Mouse (Mus musculus): Measurements from ENCODE around the gene Trip11. TPM values are rescaled to one million over a fixed set of nuclear protein-coding genes. Genes with fewer than 3 reads are reported as not detected.

Trip11 gene
- total and polyA plus RNA-seq, 3 experiments, result 4.7 to 40.0 (median 36.6) TPM

DNA sequence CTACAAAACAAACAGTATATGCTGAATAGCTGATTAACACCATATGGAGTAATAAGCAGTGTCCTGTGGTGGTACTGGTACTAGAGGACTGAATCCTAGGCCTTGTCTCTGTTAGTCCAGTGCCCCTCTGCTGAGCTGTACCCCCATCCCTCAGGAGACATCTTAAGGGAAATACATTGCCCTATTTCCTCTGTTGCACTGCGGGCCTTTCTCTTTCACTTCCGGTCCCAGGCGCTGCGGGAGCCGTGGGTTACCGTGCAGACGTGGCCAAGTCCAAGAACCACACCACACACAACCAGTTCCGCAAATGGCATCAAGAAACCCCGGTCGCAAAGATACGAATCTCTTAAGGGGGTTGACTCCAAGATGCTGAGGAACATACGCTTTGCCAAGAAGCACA is 7.2 kb downstream of the Trip11 start:
- peaks cover 12% of the 10 kb centered on the region for H3K36me3 ChIP-seq (ENCODE audit: control insufficient read depth, insufficient read depth, low read length)
- WGBS, result 77% methylated on average over 12 of the region's 12 CpGs
- intact Hi-C loops (cut with DNase I), result loop anchor here (10.0 kb wide), 1 partner anchor 1041 kb away; no protein-coding TSS in a partner anchor
- TF ChIP-seq POLR2A (IDR thresholded peaks at IDR 0.05; ENCODE audit: insufficient read depth, low read depth, low read length), result no peak
- no peak for TF ChIP-seq CTCF (IDR thresholded peaks at IDR 0.05)
- no peak for TF ChIP-seq EP300 (IDR thresholded peaks at IDR 0.05; ENCODE audit: insufficient read depth, low read depth, low read length)
- peaks cover 4% of the 10 kb centered on the region; the same call in 1 of the 2 replicates for H3K79me2 ChIP-seq (replicated peaks; ENCODE audit: control insufficient read depth, insufficient read depth, low read length)
- no peak overlapping the region for H3K27ac ChIP-seq
- no peak overlapping the region for H3K4me3 ChIP-seq
- no peak overlapping the region for H3K9ac ChIP-seq (ENCODE audit: low read depth, low read length)
- H3K4me1 ChIP-seq (ENCODE audit: control insufficient read depth, insufficient read depth, low read length), result no peaks in the 10 kb centered on the region
- H3K27me3 ChIP-seq (ENCODE audit: control insufficient read depth, insufficient read depth, low read length), result no peaks in the 10 kb centered on the region
- no peak for DNase-seq

DNA sequence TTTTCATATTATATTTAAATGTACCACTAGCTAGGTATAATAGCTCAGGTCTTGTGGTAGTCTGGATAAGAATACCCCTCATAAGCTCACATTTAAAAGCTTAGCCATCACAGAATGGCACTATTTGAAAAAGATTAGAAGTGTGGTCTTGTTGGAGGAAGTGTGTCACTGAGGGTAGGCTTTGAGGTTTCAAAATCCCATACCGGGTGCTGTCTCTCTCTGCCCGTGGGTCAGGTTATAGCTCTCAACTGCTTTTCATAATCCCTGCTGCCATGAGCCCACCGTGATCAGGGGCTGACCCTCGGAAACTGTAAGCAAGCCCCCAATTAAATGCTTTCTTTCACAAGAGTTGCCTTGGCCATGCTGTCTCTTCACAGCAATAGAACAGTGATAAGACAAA is 8.2 kb downstream of the Trip11 start:
- WGBS, result 90% methylated on average over 4 of the region's 4 CpGs
- intact Hi-C loops (cut with DNase I), result loop anchor here (10.0 kb wide), 1 partner anchor 1040 kb away; no protein-coding TSS in a partner anchor
- Histone ChIP-seq H3K9ac (ENCODE audit: low read depth, low read length) (no peak overlapping the region), H3K4me3 (no peak overlapping the region), H3K27ac (no peak overlapping the region), H3K79me2 (replicated peaks; ENCODE audit: control insufficient read depth, insufficient read depth, low read length) (peaks cover 4% of the 10 kb centered on the region; the same call in 1 of the 2 replicates), H3K27me3 (ENCODE audit: control insufficient read depth, insufficient read depth, low read length) (no peaks in the 10 kb centered on the region), H3K36me3 (ENCODE audit: control insufficient read depth, insufficient read depth, low read length) (peaks cover 13% of the 10 kb centered on the region), H3K4me1 (ENCODE audit: control insufficient read depth, insufficient read depth, low read length) (no peaks in the 10 kb centered on the region)
- TF ChIP-seq CTCF (IDR thresholded peaks at IDR 0.05) (no peak), POLR2A (IDR thresholded peaks at IDR 0.05; ENCODE audit: insufficient read depth, low read depth, low read length) (no peak), EP300 (IDR thresholded peaks at IDR 0.05; ENCODE audit: insufficient read depth, low read depth, low read length) (no peak)
- DNase-seq, result no peak

DNA sequence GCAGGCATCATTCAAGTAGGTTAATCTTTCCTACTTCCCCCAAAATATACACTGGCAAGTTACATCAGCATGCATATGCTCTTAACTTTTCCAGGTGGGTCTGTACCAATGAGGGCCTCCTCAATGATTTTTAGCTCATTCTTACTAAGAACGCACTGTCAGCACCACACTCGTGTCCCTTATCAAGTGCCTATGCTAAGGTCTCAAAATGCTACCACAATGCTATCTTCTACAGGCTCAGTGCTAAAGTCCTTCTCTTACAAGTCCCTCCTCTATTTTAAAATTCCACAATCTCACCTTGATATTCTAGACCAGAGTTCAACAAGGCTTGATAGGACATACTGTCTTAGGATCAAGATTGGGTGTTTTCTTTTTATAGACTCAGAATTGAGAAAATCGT is 8.9 kb downstream of the Trip11 start:
- intact Hi-C loops (cut with DNase I), result loop anchor here (10.0 kb wide), 1 partner anchor 1039 kb away; no protein-coding TSS in a partner anchor
- Histone ChIP-seq H3K79me2 (replicated peaks; ENCODE audit: control insufficient read depth, insufficient read depth, low read length) (peaks cover 4% of the 10 kb centered on the region; the same call in 1 of the 2 replicates), H3K27ac (no peak overlapping the region), H3K4me1 (ENCODE audit: control insufficient read depth, insufficient read depth, low read length) (no peaks in the 10 kb centered on the region), H3K9ac (ENCODE audit: low read depth, low read length) (no peak overlapping the region), H3K36me3 (ENCODE audit: control insufficient read depth, insufficient read depth, low read length) (peaks cover 12% of the 10 kb centered on the region), H3K4me3 (no peak overlapping the region), H3K27me3 (ENCODE audit: control insufficient read depth, insufficient read depth, low read length) (no peaks in the 10 kb centered on the region)
- TF ChIP-seq POLR2A (IDR thresholded peaks at IDR 0.05; ENCODE audit: insufficient read depth, low read depth, low read length) (no peak), CTCF (IDR thresholded peaks at IDR 0.05) (no peak), EP300 (IDR thresholded peaks at IDR 0.05; ENCODE audit: insufficient read depth, low read depth, low read length) (no peak)
- WGBS, result 77% methylated on average over 3 of the region's 3 CpGs
- DNase-seq, result no peak

DNA sequence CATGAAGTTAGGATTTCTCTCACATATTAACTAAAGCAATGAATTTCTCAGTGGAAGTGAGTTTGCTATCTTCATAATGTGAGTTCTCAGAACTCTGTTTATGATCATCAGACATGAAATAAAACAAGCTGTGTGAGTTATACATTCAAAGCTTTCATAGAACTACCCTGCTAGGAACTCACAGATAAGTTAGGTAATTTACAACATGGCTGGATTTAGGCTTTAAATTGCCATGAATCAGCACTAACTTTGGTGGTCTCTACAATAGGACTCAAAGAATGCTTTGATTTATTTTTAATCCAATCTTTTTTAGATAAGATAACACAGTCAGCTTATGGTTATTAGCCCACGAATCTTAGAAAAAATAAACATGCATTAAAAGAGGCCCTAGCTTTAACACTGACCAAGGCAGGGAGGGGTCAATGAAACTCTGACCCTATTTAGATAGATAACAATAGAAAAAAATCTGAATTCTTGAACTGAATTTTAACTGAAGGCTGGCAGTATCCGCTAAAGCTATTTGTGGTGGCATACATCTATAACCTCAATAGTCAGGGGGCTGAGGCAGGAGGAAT is 13.3 kb downstream of the Trip11 start:
- no peak overlapping the region for H3K27ac ChIP-seq
- peaks cover 4% of the 10 kb centered on the region; the same call in 1 of the 2 replicates for H3K36me3 ChIP-seq (ENCODE audit: control insufficient read depth, insufficient read depth, low read length)
- H3K4me1 ChIP-seq (ENCODE audit: control insufficient read depth, insufficient read depth, low read length), result no peaks in the 10 kb centered on the region
- H3K9ac ChIP-seq (ENCODE audit: low read depth, low read length), result no peak overlapping the region
- WGBS, result 63% methylated on average over 2 of the region's 2 CpGs
- H3K27me3 ChIP-seq (ENCODE audit: control insufficient read depth, insufficient read depth, low read length), result no peaks in the 10 kb centered on the region
- intact Hi-C loops (cut with DNase I), result loop anchor here (10.0 kb wide), 1 partner anchor 1035 kb away; no protein-coding TSS in a partner anchor
- no peak for DNase-seq
- TF ChIP-seq CTCF (IDR thresholded peaks at IDR 0.05), result no peak
- no peak for TF ChIP-seq EP300 (IDR thresholded peaks at IDR 0.05; ENCODE audit: insufficient read depth, low read depth, low read length)
- TF ChIP-seq POLR2A (IDR thresholded peaks at IDR 0.05; ENCODE audit: insufficient read depth, low read depth, low read length), result no peak
- H3K79me2 ChIP-seq (replicated peaks; ENCODE audit: control insufficient read depth, insufficient read depth, low read length), result no peaks in the 10 kb centered on the region
- H3K4me3 ChIP-seq, result no peak overlapping the region

DNA sequence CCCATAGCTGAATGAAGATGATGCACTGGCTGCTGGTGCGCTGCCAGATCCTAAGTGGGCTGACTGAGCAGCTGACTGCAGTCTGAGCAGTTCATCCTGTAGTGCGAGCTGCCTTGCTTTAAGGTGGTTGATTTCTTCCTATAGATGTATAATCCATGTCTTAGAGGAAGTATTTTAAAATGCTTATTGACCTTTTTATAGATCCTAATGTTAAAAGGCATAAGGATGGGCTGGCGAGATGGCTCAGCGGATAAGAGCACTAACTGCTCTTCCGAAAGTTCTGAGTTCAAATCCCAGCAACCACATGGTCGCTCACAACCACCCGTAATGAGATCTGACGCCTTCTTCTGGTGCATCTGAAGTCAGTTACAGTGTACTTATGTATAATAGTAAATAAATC is 14.1 kb downstream of the Trip11 start:
- no peak for DNase-seq
- no peak for TF ChIP-seq POLR2A (IDR thresholded peaks at IDR 0.05; ENCODE audit: insufficient read depth, low read depth, low read length)
- no peak for TF ChIP-seq CTCF (IDR thresholded peaks at IDR 0.05)
- no peak for TF ChIP-seq EP300 (IDR thresholded peaks at IDR 0.05; ENCODE audit: insufficient read depth, low read depth, low read length)

DNA sequence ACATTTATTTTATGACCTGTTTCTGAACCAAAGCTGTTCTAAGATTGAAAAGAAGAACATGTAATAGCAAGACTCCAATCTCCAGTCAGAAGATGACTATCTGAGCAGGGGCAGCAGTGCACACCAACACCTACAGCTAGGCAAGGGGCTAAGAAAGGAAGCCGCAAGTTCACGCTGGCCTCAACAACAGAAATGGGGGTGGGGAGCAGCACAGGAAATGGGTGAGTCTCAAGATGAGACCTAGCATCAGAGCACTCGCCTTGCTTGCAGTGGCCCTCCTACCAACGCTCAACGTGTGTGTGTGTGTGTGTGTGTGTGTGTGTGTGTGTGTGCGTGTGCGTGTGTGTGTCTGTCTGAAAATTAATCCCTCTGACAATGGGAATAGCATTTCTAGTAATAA is 16.0 kb downstream of the Trip11 start:
- Histone ChIP-seq H3K4me1 (ENCODE audit: control insufficient read depth, insufficient read depth, low read length) (no peaks in the 10 kb centered on the region), H3K36me3 (ENCODE audit: control insufficient read depth, insufficient read depth, low read length) (0 out of 2 replicates have a peak, but pooled peaks cover 1% of the 10 kb centered on the region), H3K9ac (ENCODE audit: low read depth, low read length) (no peak overlapping the region), H3K27me3 (ENCODE audit: control insufficient read depth, insufficient read depth, low read length) (no peaks in the 10 kb centered on the region), H3K27ac (no peak overlapping the region), H3K4me3 (no peak overlapping the region), H3K79me2 (replicated peaks; ENCODE audit: control insufficient read depth, insufficient read depth, low read length) (no peaks in the 10 kb centered on the region)
- DNase-seq, result no peak
- TF ChIP-seq POLR2A (IDR thresholded peaks at IDR 0.05; ENCODE audit: insufficient read depth, low read depth, low read length) (no peak), CTCF (IDR thresholded peaks at IDR 0.05) (no peak), EP300 (IDR thresholded peaks at IDR 0.05; ENCODE audit: insufficient read depth, low read depth, low read length) (no peak)
- intact Hi-C loops (cut with DNase I), result no loop called here
- 59% methylated on average over 7 of the region's 7 CpGs for WGBS

More for the DNA sequence above, 14.1 kb downstream of the Trip11 start:
- H3K36me3 ChIP-seq (ENCODE audit: control insufficient read depth, insufficient read depth, low read length), result 0 out of 2 replicates have a peak, but pooled peaks cover 1% of the 10 kb centered on the region
- 93% methylated on average over 8 of the region's 8 CpGs for WGBS
- H3K27me3 ChIP-seq (ENCODE audit: control insufficient read depth, insufficient read depth, low read length), result no peaks in the 10 kb centered on the region
- intact Hi-C loops (cut with DNase I), result no loop called here
- no peaks in the 10 kb centered on the region for H3K4me1 ChIP-seq (ENCODE audit: control insufficient read depth, insufficient read depth, low read length)
- no peak overlapping the region for H3K27ac ChIP-seq
- H3K79me2 ChIP-seq (replicated peaks; ENCODE audit: control insufficient read depth, insufficient read depth, low read length), result no peaks in the 10 kb centered on the region
- no peak overlapping the region for H3K4me3 ChIP-seq
- H3K9ac ChIP-seq (ENCODE audit: low read depth, low read length), result no peak overlapping the region

All from heart, adult 2 months (tissue).